Mouse (Mus musculus) erythroblast, embryonic 14.5 days (primary cell): Measurements from ENCODE around the gene Gm17606.

ENCODE experiments used
- GATA1 ChIP-seq: IDR thresholded peaks from 2 replicates; pipeline ENCODE4 v1.6.1; 2012; ENCODE audit warnings: low read length, inconsistent platforms, mixed read lengths
- TAL1 ChIP-seq: IDR thresholded peaks from 3 replicates; pipeline ENCODE4 v1.6.1; 2012; ENCODE audit warnings: low read length, inconsistent platforms, mixed read lengths

DNA sequence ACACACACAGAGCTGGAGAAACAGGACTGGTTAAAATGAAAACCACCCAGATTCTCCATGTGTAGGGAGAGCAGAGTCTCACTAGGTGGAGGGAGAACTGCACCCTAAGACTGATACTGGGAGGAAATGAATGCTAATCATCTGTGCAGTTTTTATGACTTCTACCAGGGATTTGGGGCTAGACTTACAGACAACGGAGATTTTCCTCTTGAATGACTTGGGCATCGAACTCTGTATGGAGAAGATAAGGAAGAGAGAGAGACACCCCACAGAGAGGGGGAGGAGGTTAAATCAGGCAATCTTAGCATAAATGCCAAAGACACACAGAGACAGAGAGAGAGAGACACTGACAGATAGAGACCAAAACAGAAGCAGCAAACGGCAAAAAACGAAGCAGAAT, 7.1 kb downstream of the Gm17606 start:
- TF ChIP-seq GATA1 (no peak), TAL1 (no peak)
